Mouse (Mus musculus) layer of hippocampus, postnatal 36 days (tissue): ENCODE measurements at regions not wholly inside any gene's neighbourhood (a gene's known extent, or its start where the extent isn't known, plus 50 kb on each side); places are given as distances from the start of the nearest gene placed in this dataset.
A peak's percentile ranks its signal among the peaks of the same experiment; 100 is the strongest.

Experiments
- DNase-seq, 2 experiments: peaks; one replicate each; pipeline ENCODE4 v3.0.0; 2022

DNA sequence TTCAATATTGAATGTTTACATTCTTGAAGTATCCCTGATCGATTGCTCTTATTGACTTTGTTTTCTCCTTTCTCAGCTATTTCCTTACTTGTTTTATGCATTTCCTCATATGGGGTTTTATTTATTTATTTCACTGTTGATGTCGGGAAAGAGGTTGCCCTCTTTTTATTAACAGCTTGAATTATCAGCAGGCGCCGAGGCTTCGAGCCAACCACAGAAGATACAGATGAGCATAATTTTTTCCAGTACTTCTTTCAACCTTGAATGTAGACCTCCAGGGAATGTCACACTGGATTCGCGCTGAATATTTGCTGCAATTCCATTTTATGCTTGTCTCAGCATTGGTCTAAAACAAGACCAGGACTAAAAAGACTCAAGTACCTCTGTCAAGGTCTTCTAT lies 183.4 kb upstream of the Cntn6 start:
- no peak for DNase-seq

DNA sequence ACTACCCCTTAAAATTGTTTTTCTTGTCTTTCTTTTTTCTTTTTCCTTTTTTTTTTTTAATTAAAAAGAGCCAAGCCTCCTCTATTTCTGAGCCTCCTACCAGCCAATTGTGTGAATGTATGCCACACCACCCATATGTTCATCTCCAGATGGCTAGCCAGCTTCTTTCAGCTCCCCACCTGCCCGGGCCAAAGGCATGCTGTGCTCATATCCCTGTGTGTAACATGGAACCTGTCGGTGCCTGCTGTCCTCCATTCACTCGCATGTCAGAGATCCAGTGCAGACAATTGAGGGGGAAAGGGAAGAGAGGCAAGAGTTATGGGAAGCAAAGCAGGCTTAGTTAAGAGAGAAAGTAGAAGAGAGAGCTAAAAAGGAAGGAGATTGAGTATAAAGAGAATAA lies 179.6 kb upstream of the Cntn6 start:
- peak; percentile 16 to 17 for DNase-seq

DNA sequence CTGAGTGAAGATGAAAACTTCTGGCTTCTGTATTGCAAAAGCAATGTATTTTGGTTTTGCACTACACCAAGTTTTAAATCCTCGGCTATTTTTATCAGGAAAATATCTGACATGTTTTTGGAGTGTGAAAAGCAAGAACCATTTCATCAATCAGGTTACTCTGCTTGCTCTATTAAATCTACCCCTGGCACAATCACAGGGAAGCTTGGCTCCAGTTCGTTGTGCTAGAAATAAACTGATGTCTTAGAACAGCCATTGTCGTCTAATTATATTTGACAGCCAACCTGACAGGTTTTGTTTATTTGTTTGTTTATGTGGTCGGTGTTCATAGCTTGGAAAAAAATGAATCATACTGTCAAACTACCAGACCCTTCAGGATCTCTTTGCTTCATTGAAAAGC lies 174.1 kb upstream of the Cntn6 start:
- no peak for DNase-seq

DNA sequence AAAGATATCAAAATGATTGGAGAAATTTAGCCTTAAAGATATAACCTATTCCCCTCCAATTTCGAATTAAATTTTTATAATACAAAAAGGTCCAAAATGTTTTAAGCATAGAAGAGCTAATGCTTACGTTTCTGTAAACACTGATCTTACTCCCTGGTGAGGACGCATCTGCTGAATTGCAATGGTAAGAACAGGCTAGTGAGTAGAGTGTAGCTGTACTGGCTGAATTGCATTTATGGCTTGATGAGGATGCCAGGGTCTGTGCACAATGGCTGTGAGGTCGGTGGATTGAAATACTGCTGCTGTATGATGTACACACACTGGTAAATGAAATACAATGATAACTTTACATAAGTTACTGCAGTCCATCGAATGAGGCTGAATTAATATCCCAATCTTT lies 170.4 kb upstream of the Cntn6 start:
- no peak for DNase-seq

DNA sequence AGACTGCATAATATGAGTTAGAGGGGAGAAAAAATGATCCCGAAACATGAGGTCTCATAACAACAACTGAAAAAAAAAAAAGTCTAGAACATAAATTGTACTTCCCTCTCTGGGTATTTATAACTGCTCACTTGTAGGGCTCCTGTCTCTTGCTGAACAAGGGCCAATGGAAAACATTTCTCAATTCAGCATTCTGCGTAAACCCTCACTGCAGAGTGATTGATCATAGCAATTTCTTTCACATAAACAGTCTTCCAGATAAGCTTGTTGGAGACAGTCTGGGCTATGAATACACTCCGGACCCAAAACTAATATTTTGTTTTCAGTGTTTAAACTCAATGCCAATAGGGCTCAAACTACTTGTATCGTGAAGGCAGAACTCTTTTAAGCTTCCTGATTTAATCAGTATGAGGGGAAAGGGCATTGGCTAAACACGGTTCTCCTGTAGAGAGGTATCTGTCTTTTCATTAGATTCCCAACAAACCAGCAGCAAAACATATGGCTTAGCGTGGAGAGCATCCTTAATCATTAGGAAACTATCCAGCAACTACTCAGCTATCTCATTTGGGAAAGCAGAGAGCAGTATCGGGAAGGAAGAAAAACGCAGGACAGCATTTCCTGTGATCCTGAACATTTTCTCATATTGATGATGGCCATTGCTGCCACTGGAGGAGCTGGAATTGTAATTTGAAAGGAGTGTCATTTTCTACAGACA lies 153.3 kb upstream of the Cntn6 start:
- no peak for DNase-seq

DNA sequence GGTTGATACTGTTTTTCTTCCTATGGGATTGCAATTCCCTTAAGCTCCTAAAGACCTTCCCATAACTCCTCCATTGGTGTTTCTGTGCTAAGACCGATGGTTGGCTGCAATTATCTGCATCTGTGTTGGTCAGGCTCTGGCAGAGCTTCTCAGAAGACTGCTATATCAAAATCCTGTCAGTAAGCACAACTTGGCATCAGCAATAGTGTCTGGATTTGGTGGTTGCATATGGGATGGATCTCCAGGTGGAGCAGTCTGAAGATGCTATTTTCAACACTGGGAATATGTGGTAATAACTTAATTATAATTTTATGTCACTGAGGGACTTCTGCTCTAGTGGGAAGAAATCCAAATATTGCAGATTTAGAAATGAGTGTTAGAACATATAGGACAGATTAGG lies 148.6 kb upstream of the Cntn6 start:
- no peak for DNase-seq
